Mouse (Mus musculus) ES-E14 (cell line): ENCODE measurements around the gene Kctd20. TPM values are rescaled to one million over a fixed set of nuclear protein-coding genes. Genes with fewer than 3 reads are reported as not detected.

Experiments
- DNase-seq: peaks from one replicate; pipeline ENCODE4 v3.0.0-alpha.2; 2013; ENCODE audit warnings: low read depth, low spot score
- H3K27ac ChIP-seq: 2 replicates; pipeline ENCODE4 v1.5.1; 2012; ENCODE audit warnings: low read depth, mild to moderate bottlenecking, low read length, moderate library complexity, mixed read lengths; ENCODE audit not compliant: poor library complexity, insufficient read depth, severe bottlenecking
- H3K36me3 ChIP-seq: 2 replicates; pipeline ENCODE4 v1.6.1; 2012; ENCODE audit warnings: mild to moderate bottlenecking, low read length, moderate library complexity, mixed read lengths; ENCODE audit not compliant: control insufficient read depth, poor library complexity, insufficient read depth, severe bottlenecking
- H3K4me1 ChIP-seq, 2 experiments: fragments of 150-350 bp in 1 of 2; sonication (generic) in 1 of 2; 2 replicates each; pipeline ENCODE4 v1.6.1; 2012; ENCODE audit warnings: low read length in 2 of 2, mild to moderate bottlenecking in 1 of 2, mixed read lengths in 1 of 2; ENCODE audit not compliant: control insufficient read depth in 2 of 2, insufficient read depth in 2 of 2, poor library complexity in 1 of 2
- H3K4me3 ChIP-seq, 2 experiments: fragments of 150-350 bp in 1 of 2; sonication (generic) in 1 of 2; 2 replicates each; pipeline ENCODE4 v1.5.1; 2012; ENCODE audit warnings: low read length in 2 of 2, low read depth in 1 of 2, mild to moderate bottlenecking in 1 of 2, mixed read lengths in 1 of 2; ENCODE audit not compliant: insufficient read depth in 1 of 2, poor library complexity in 1 of 2, severe bottlenecking in 1 of 2
- H3K9ac ChIP-seq: 2 replicates; pipeline ENCODE4 v1.6.1; 2012; ENCODE audit warnings: low read depth, mild to moderate bottlenecking, low read length, mixed read lengths; ENCODE audit not compliant: poor library complexity, insufficient read depth, severe bottlenecking
- H3K9me3 ChIP-seq: fragments of 150-350 bp; sonication (generic); 2 replicates; pipeline ENCODE4 v1.6.1; 2012; ENCODE audit warnings: low read depth, mild to moderate bottlenecking, low read length; ENCODE audit not compliant: control insufficient read depth, insufficient read depth
- CHD2 ChIP-seq: IDR thresholded peaks from 2 replicates; pipeline ENCODE4 v1.6.1; 2014; ENCODE audit warnings: mild to moderate bottlenecking, low read depth, low read length, inconsistent platforms
- HCFC1 ChIP-seq: IDR thresholded peaks from 2 replicates; pipeline ENCODE4 v1.6.1; 2012; ENCODE audit warnings: low read length, inconsistent platforms, borderline replicate concordance; ENCODE audit not compliant: insufficient read depth
- MAFK ChIP-seq: IDR thresholded peaks from 2 replicates; pipeline ENCODE4 v1.6.1; 2014; ENCODE audit warnings: mild to moderate bottlenecking, low read depth, low read length, inconsistent platforms; ENCODE audit not compliant: insufficient read depth
- ZC3H11A ChIP-seq: IDR thresholded peaks from 2 replicates; pipeline ENCODE4 v1.6.1; 2012; ENCODE audit warnings: low read depth, mild to moderate bottlenecking, inconsistent platforms, low read length, borderline replicate concordance
- ZNF384 ChIP-seq: IDR thresholded peaks from 2 replicates; pipeline ENCODE4 v1.6.1; 2012; ENCODE audit warnings: low read depth, low read length, inconsistent platforms
- in situ Hi-C, 2 experiments: fragments of 600-800 bp; cut with MboI; formaldehyde crosslinking; loops; one replicate each; pipeline ENCODE4 v1.15.1; 2025; ENCODE audit warnings: low sequenced_read_pairs in 2 of 2, inconsistent platforms in 1 of 2; ENCODE audit not compliant: unreplicated experiment in 2 of 2
- total RNA-seq: library from RNA; depleted of rRNA; stranded (reverse); fragments of 300-350 nt; gene quantifications from 2 replicates; pipeline ENCODE4 v1.2.3, GENCODE M21; 2012

Gene Kctd20
- total RNA-seq, 1 experiment = 46.9 TPM

DNA sequence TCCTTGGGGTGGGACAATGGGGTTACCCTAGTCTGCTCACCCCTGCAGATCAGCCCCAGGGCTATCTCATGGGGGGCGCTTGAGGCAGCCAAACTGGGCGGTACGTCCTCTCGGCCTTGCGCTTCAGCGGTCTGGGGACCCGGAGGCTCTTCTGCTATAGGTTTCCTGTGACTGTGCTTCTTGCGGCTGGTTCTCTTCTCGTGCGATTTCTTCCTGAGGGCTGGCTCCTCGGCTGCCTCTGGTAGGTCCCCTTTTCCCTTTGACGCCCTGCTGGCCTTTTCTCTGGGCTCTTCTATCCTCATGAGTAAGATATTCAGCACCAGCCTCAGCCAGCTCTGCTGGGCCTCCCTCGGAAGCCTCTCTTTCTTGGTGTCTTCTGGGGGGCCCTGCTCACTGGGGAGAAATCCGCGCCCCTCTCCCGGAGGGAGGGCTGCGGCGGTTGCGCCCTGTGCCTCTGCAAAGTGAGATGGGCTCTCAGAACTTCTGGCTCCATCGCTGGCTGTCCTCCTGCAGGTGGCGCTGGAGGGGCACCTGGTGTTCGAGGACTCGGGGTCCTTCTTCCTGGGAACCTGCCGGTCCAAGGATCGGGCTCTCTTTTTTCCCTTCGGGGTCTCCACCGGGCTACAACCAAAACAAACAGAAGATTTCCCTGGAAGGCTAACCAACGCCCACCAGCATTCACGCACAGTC, 42.4 kb upstream of the Kctd20 start:
- Histone ChIP-seq H3K4me1 (peaks cover 0 to 18% of the 10 kb centered on the region in 2 experiments; a peak in 1 of 4 replicates), H3K27ac (no peak overlapping the region), H3K36me3 (no peaks in the 10 kb centered on the region), H3K9me3 (no peaks in the 10 kb centered on the region), H3K9ac (peak overlapping the region; percentile 72; the same call in 1 of the 2 replicates), H3K4me3 (peak overlapping the region; percentile 39 to 58; a peak in 3 of 4 replicates)
- in situ Hi-C loops = no loop called here
- TF ChIP-seq MAFK (no peak), CHD2 (peak; percentile 46; the same call in 1 of the 2 replicates)
- no peak for DNase-seq

DNA sequence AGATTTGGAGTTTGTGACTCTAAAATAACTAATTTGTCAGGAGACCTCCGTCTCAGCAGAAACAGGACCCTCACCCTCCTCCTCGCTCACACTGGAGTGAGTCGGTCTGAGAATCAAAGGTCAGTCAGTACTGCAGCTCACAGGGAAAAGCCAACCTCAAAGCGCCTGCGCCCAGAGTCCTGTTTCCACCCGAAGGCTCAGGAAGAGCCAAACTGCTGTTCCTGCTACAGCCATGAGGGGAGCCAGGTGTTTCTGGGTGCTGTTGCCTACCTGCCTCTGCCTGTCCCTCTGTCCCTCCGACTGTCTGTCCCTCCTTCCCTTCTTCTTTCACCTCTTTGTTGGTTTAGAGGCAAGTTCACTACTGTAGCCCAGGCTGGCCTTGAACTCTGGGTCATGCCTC, 41.6 kb upstream of the Kctd20 start:
- Histone ChIP-seq H3K4me3 (peak overlapping the region; percentile 39 to 58; a peak in 2 of 4 replicates), H3K4me1 (peaks cover 0 to 15% of the 10 kb centered on the region in 2 experiments; a peak in 1 of 4 replicates), H3K27ac (no peak overlapping the region), H3K9me3 (no peaks in the 10 kb centered on the region), H3K36me3 (no peaks in the 10 kb centered on the region), H3K9ac (peak overlapping the region; percentile 30; the same call in 1 of the 2 replicates)
- in situ Hi-C loops = no loop called here
- DNase-seq = no peak
- no peak for TF ChIP-seq HCFC1

DNA sequence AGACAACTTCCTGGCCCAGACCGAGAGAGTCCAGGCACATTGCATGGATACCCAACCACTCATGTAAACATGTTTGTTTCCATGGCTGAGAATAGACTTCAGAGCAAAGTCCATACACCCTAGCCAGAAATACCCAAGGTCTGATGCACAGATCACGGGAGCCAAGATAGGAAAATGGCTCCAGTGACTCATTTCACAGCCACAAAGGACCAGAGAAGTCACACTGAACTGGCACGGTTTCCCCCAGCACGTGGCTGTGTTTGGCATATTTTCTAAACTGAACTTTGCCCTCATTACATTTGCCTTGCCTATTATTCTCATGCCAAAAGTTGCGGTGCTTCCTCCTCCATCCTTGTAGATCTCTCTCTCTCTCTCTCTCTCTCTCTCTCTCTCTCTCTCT, 38.5 kb upstream of the Kctd20 start:
- no peak for TF ChIP-seq MAFK
- Histone ChIP-seq H3K36me3 (no peaks in the 10 kb centered on the region), H3K4me3 (no peak overlapping the region), H3K4me1 (peaks cover 0 to 15% of the 10 kb centered on the region in 2 experiments; a peak in 1 of 4 replicates), H3K9ac (no peak overlapping the region), H3K9me3 (no peaks in the 10 kb centered on the region), H3K27ac (no peak overlapping the region)
- no peak for DNase-seq
- in situ Hi-C loops = no loop called here

DNA sequence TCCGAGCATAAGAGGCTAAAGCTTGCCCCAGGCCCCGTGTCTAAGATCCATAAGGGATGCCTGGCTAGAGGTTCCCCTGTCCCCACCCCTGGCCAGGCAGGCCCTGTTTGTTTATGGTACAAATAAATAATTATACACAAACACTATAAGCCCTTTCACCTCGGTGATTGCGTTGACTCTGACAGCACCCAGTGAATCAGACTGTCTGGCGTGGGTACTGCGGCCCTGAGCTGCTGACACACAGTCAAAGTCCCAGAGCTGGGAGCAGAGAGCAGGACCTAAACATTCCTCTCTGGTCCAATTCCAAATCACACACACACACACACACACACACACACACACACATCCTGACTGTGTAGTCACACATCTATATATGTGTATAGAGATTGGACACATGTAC, 37.8 kb upstream of the Kctd20 start:
- Histone ChIP-seq H3K4me3 (no peak overlapping the region), H3K27ac (no peak overlapping the region)
- no peak for TF ChIP-seq HCFC1

DNA sequence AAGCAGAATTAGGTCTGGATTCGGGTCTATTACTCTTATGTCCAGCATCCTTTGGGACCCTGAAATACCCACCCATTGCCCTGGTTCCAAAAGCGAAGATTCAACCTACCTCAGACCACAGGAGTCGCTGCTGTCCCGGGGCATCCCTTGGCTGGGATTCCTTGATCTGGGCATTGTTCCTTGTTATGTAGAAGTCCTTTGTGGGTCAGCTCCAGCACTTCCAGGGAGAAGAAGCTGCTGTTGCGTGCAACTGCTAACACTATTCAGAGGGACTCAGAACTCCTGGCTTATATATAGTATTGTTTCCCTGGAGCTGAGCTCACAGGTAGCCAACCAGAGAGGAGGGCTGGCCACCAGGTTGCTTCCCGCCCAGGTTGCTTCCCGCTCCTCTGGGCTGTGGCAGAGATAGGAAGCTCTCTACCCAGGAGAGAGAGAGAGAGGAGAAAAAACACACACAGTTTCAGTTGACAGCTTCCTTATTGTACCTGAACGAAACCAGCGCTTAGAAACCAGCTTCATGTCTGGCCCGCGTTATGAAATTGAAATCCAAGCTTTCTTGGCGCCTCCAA, 36.6 kb upstream of the Kctd20 start, which contains the start of gene 4930539E08Rik:
TSS of gene 4930539E08Rik (minus strand) at position 265 of the 569 bp plus-strand sequence.
- Histone ChIP-seq H3K4me1 (peaks cover 0 to 4% of the 10 kb centered on the region in 2 experiments; a peak in 1 of 4 replicates), H3K27ac (no peak within 1 kb of the TSS; the same call in 1 of the 2 replicates), H3K36me3 (no peaks in the 10 kb centered on the region), H3K9ac (no peak within 1 kb of the TSS), H3K4me3 (no peak within 1 kb of the TSS), H3K9me3 (no peaks in the 10 kb centered on the region)
- no peak for TF ChIP-seq ZNF384
- TF ChIP-seq ZC3H11A = no peak
- no peak for TF ChIP-seq HCFC1
- TF ChIP-seq CHD2 = no peak
- TF ChIP-seq MAFK = no peak
- in situ Hi-C loops = no loop called here
- DNase-seq = no peak

More for the DNA sequence above, 37.8 kb upstream of the Kctd20 start:
- DNase-seq = no peak
- no peaks in the 10 kb centered on the region for H3K9me3 ChIP-seq
- peaks cover 0 to 8% of the 10 kb centered on the region in 2 experiments; a peak in 1 of 4 replicates for H3K4me1 ChIP-seq
- H3K36me3 ChIP-seq = no peaks in the 10 kb centered on the region
- no peak overlapping the region for H3K9ac ChIP-seq
- in situ Hi-C loops = no loop called here
